Mouse (Mus musculus) testis, adult 2 months (tissue): ENCODE measurements around the gene Phrf1. TPM values are rescaled to one million over a fixed set of nuclear protein-coding genes. Genes with fewer than 3 reads are reported as not detected.
"Not testable (repeated sequence)": the region's sequence is repeated elsewhere in the genome, so short reads cannot be mapped to it uniquely, and the experiment has no call there.

ENCODE experiments used
- H3K27ac ChIP-seq: fragments of 200-500 bp; 2 replicates; pipeline ENCODE4 v1.5.1; 2012; ENCODE audit warnings: low read depth, low read length; ENCODE audit not compliant: control insufficient read depth, insufficient read depth
- H3K27me3 ChIP-seq: fragments of 200-500 bp; 2 replicates; pipeline ENCODE4 v1.6.1; 2012; ENCODE audit warnings: mild to moderate bottlenecking, low read length, moderate library complexity; ENCODE audit not compliant: control insufficient read depth, insufficient read depth
- H3K36me3 ChIP-seq: fragments of 200-500 bp; 2 replicates; pipeline ENCODE4 v1.6.1; 2012; ENCODE audit warnings: mild to moderate bottlenecking, low read length; ENCODE audit not compliant: control insufficient read depth, insufficient read depth
- H3K4me1 ChIP-seq: fragments of 200-500 bp; 2 replicates; pipeline ENCODE4 v1.6.1; 2012; ENCODE audit warnings: low read length; ENCODE audit not compliant: control insufficient read depth, insufficient read depth
- H3K4me3 ChIP-seq: fragments of 200-500 bp; 2 replicates; pipeline ENCODE4 v1.5.1; 2012; ENCODE audit warnings: low read depth, mild to moderate bottlenecking, low read length, moderate library complexity, mixed read lengths; ENCODE audit not compliant: control insufficient read depth
- CTCF ChIP-seq: fragments of 200-500 bp; IDR thresholded peaks from 2 replicates; pipeline ENCODE4 v1.5.1; 2012; ENCODE audit warnings: low read depth, mild to moderate bottlenecking, inconsistent platforms, low read length, moderate library complexity; ENCODE audit not compliant: control insufficient read depth, insufficient read depth, insufficient replicate concordance
- POLR2A ChIP-seq: fragments of 200-500 bp; IDR thresholded peaks from 2 replicates; pipeline ENCODE4 v1.6.1; 2012; ENCODE audit warnings: low read depth, mild to moderate bottlenecking, inconsistent platforms, low read length, moderate library complexity; ENCODE audit not compliant: control insufficient read depth
- polyA plus RNA-seq: library from polyadenylated mRNA; depleted of rRNA; stranded (reverse); fragments of >200 nt; gene quantifications from 2 replicates; pipeline ENCODE4 v1.2.3, GENCODE M21; 2012

Phrf1 gene
- polyA plus RNA-seq, 1 experiment = 19.0 TPM

- H3K27me3 ChIP-seq = no peaks in the 10 kb centered on the region
- no peak overlapping the region for H3K4me3 ChIP-seq
- peaks cover 17% of the 10 kb centered on the region for H3K4me1 ChIP-seq
- H3K27ac ChIP-seq = no peak overlapping the region
- no peaks in the 10 kb centered on the region for H3K36me3 ChIP-seq
- TF ChIP-seq CTCF (no peak), POLR2A (no peak)
Observed at GRCm38 (mm10) chr7:141226535-141226934, 2.0 kb upstream of the Phrf1 start.

GRCm38 (mm10) chr7:141227796-141228195 is 788 bp upstream of the Phrf1 start:
- TF ChIP-seq CTCF (no peak), POLR2A (no peak)
- H3K27me3 ChIP-seq = no peaks in the 10 kb centered on the region
- peak overlapping the region; percentile 99 for H3K27ac ChIP-seq
- peaks cover 5% of the 10 kb centered on the region for H3K4me1 ChIP-seq
- peak overlapping the region; percentile 97 for H3K4me3 ChIP-seq
- H3K36me3 ChIP-seq = peaks cover 2% of the 10 kb centered on the region; the same call in 1 of the 2 replicates

- Histone ChIP-seq H3K4me3 (peak overlapping the region; percentile 97), H3K27ac (peak overlapping the region; percentile 99; the same call in 1 of the 2 replicates), H3K4me1 (peaks cover 5% of the 10 kb centered on the region), H3K36me3 (peaks cover 2% of the 10 kb centered on the region; the same call in 1 of the 2 replicates), H3K27me3 (no peaks in the 10 kb centered on the region)
- TF ChIP-seq CTCF = no peak
- TF ChIP-seq POLR2A = no peak
Observed at GRCm38 (mm10) chr7:141229702-141230101, 1.1 kb downstream of the Phrf1 start.

GRCm38 (mm10) chr7:141230570-141230969 is 2.0 kb downstream of the Phrf1 start:
- Histone ChIP-seq H3K4me3 (no peak overlapping the region), H3K27me3 (no peaks in the 10 kb centered on the region), H3K36me3 (peaks cover 3% of the 10 kb centered on the region), H3K4me1 (peaks cover 5% of the 10 kb centered on the region), H3K27ac (no peak overlapping the region)
- TF ChIP-seq POLR2A (no peak), CTCF (no peak)

- H3K36me3 ChIP-seq = peaks cover 3% of the 10 kb centered on the region
- peaks cover 5% of the 10 kb centered on the region for H3K4me1 ChIP-seq
- no peaks in the 10 kb centered on the region for H3K27me3 ChIP-seq
- H3K4me3 ChIP-seq = no peak overlapping the region
- no peak for TF ChIP-seq POLR2A
- no peak overlapping the region for H3K27ac ChIP-seq
Observed at GRCm38 (mm10) chr7:141231111-141231510, 2.5 kb downstream of the Phrf1 start.

- Histone ChIP-seq H3K27me3 (no peaks in the 10 kb centered on the region), H3K4me1 (peaks cover 5% of the 10 kb centered on the region), H3K36me3 (peaks cover 3% of the 10 kb centered on the region), H3K4me3 (no peak overlapping the region), H3K27ac (no peak overlapping the region)
- TF ChIP-seq POLR2A (no peak), CTCF (no peak)
Observed at GRCm38 (mm10) chr7:141231551-141231950, 3.0 kb downstream of the Phrf1 start.

- H3K36me3 ChIP-seq, H3K27me3 ChIP-seq, H3K4me3 ChIP-seq, H3K27ac ChIP-seq, H3K4me1 ChIP-seq: not testable (repeated sequence)
Observed at GRCm38 (mm10) chr7:141250486-141250885, 21.9 kb downstream of the Phrf1 start.

GRCm38 (mm10) chr7:141256159-141256558 is 27.6 kb downstream of the Phrf1 start:
- Histone ChIP-seq H3K4me1 (no peaks in the 10 kb centered on the region), H3K36me3 (peaks cover 12% of the 10 kb centered on the region), H3K27ac (no peak overlapping the region), H3K27me3 (no peaks in the 10 kb centered on the region), H3K4me3 (no peak overlapping the region)
- no peak for TF ChIP-seq POLR2A
- no peak for TF ChIP-seq CTCF
